Mouse (Mus musculus) gastrocnemius, postnatal 25 days (tissue): ENCODE measurements around the gene Ctc1. TPM values are rescaled to one million over a fixed set of nuclear protein-coding genes. Genes with fewer than 3 reads are reported as not detected.

ENCODE experiments used
- DNase-seq: peaks from one replicate; pipeline ENCODE4 v3.0.0; 2022
- total RNA-seq, 2 experiments: library from RNA; stranded (reverse); gene quantifications; 1 replicate in 1 of 2; 2 replicates in 1 of 2; pipeline ENCODE4 v1.2.3; 2021

The Ctc1 gene
- total RNA-seq, 2 experiments from 2014 or later = 8.9 to 10.9 TPM

GRCm38 (mm10) chr11:69070093-69070492 lies 54.4 kb downstream of the Ctc1 start:
- no peak for DNase-seq

GRCm38 (mm10) chr11:69070590-69071222 lies 55.0 kb downstream of the Ctc1 start, which contains the start of gene Tmem107:
Tmem107 (plus strand) TSS chr11:69070806.
- peak; percentile 93 for DNase-seq

DNA sequence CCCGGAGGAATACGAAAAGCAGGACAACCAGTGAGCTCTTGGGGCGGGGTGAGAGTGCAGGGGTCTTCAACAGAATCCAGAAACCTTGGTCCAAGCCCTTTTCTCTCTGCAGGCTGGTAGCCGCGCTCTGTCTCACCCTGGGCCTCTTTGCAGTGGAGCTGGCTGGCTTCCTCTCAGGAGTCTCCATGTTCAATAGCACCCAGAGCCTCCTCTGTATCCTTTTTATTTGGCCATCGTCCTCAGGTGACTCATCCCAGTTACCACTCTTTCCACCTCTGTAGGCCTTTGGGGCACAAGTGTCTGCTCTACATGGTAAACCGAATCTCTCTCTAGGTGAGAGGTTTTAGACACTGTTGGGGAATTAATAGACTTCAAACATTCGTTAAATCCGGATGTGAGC lies 55.6 kb downstream of the Ctc1 start:
- no peak for DNase-seq

GRCm38 (mm10) chr11:69072234-69072633 lies 56.5 kb downstream of the Ctc1 start:
- DNase-seq = no peak

- DNase-seq = no peak
These were observed 57.0 kb downstream of the Ctc1 start for GRCm38 (mm10) chr11:69072666-69073064.

- peak; percentile 77 for DNase-seq
These were observed 57.6 kb downstream of the Ctc1 start for GRCm38 (mm10) chr11:69073065-69073888.

- no peak for DNase-seq
These were observed 58.5 kb downstream of the Ctc1 start for GRCm38 (mm10) chr11:69073951-69074775.

DNA sequence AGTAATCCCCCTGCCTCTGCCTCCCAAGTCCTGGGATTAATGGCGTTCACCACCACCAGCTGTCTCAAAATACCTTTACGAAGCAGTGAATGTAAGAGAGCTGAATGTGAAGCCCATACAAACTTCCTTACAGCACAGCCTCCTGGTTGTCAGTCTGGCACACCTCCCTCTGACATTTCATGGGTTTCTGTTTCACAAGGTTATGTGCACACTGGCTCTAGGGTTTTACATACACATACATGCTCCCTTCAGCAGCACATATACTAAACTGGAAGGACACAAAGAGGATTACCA lies 59.0 kb downstream of the Ctc1 start:
- no peak for DNase-seq

DNA sequence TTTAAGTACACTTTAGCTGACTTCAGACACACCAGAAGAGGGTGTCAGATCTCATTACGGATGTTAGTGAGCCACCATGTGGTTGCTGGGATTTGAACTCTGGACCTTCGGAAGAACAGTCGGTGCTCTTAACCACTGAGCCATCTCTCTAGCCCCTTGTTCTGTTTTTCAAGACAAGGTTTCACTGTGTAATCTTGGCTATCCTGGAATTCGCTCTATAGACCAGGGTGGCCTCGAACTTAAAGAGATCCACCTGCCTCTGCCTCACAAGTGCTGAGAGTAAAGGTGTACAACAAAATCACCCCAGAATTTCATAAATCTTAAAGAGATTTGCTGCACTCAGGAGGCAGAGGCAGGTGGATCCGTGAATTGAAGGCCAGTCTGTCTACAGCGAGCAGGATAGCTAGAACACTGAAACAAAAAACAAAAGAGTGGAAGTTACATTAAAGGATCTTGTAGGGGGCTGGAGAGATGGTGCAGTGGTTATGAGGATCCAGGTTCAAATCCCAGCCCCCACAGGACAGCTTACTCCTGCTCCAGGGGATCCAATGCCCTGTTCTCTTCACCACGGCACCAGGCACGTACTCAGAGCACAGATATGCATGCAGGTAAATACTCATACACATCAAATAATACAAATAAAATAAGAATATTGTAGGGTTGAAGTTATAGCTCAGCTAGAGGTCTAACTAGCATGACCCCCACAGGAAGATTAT lies 60.2 kb downstream of the Ctc1 start:
- DNase-seq = no peak

DNA sequence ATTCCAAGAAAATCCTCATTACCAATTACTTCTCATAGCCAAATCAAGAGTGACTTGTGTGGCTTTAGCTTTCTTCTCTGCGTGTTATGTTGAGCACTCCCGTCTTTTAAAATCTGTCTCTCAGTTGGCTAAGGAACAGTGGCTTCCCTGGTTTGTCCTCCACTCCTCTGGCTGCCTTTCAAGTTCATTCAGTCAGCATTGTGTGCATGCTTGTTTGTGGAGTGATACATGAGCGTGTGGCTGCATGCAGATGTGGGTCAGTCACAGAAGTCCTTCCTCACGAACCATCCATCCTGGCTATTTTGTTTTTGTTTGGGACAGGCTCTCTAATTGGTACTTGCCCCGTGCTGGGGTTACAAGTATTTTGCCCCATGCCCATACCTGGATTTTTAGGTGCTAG lies 60.9 kb downstream of the Ctc1 start:
- no peak for DNase-seq

DNA sequence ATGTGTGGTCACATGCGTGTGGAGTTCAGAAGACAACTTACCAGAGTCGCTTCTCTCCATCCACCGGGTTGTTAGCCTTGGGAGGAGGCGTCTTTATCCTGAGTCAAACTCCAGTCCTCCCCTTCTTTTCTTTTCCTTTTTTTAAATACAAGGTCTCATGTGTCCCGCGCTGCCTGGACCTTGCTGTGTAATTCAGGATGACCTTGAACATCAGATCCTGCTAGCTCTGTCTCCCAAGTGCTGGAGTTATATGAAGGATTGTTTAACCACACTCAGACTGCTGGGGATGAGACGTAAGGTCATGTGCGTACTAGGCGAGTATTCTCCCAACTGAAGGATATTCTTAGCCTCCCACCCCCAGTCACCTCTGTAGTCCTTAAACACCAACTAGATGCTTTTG lies 61.6 kb downstream of the Ctc1 start:
- DNase-seq = no peak

- DNase-seq = no peak
These were observed 62.3 kb downstream of the Ctc1 start for GRCm38 (mm10) chr11:69078041-69078440.

- no peak for DNase-seq
These were observed 63.2 kb downstream of the Ctc1 start for GRCm38 (mm10) chr11:69078805-69079438.

- no peak for DNase-seq
These were observed 64.6 kb downstream of the Ctc1 start for GRCm38 (mm10) chr11:69080102-69080854.

GRCm38 (mm10) chr11:69080855-69081222 lies 65.1 kb downstream of the Ctc1 start:
- DNase-seq = no peak

DNA sequence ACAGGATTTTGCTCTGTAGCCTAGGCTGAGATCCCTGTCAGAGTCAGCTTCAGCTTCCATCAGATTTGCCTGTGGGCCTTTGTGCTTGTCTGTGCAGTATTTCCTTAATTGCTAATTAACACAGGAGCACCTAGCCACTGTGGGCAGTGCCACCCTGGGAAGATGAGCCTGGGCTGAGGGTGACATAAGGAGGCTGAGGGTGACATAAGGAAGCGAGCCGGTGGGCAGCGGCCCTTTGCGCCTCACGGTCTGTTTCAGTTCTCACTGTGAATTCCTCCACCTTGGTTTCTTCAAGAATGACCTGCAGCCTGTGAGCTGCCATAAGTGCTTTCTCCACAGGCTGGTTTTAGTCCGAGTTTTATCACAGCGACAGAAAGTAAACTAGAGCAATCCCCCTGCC lies 65.9 kb downstream of the Ctc1 start:
- DNase-seq = no peak

DNA sequence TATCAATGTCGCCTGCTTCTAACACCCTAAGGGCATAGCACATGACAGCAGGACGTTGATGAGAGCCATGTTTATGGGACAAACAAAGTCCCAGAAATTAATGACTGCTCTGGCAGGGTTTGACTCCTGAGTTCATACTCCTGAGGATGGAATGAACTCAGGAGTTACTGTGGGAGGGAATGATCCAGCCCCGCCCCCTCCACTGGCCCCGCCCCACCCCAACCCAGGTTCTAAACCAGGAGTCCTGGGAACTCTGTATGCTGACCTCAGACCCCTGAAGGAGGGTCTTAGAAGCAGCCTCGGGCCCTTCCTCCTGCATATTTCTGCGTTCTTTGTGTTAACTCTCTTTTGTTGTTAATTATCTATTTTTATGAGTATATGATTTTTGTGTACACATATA lies 69.9 kb downstream of the Ctc1 start:
- DNase-seq = no peak
